ENCODE assay signal across 40 mouse cellular contexts in the genomic region with DNA sequence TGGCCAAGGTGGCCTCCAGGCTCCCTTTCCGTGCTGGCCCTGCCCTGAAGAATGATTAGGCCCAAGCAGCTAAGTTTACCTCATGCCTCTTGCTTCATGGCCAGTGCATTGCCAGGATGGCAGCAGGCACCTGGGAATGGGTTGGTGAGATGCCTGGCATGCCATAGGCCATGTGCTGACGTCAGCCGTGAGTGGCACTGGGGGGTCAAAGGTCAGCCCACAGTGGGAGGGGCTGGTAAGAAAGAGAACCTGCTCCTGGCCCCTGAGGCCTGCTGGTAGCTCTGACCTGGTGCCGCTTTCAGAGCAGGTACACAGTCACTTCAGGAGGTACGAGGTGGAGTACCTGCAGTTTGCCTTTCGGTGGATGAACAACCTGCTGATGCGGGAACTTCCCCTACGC. TPM values are rescaled to one million over a fixed set of nuclear protein-coding genes. Genes with fewer than 3 reads are reported as not detected.
DNase-seq lines count a peak whose midpoint lies in the region; ATAC-seq and TF ChIP-seq lines count a peak whose summit lies in the region.
"Had no signal": no experiment of that assay in that cellular context is flagged by ENCODE, and none has a peak within 500 bp of the region (broad histone marks: within the 10 kb centered on the region; RNA-seq: fewer than 3 reads in every experiment).

No protein-coding gene starts in this region.

- no peak overlapping the region for H3K9ac ChIP-seq in kidney, embryonic 16.5 days (replicated peaks; ENCODE audit: low read length)
- no peak overlapping the region for H3K9ac ChIP-seq in liver, adult 2 months (ENCODE audit: low read depth, low read length)
- H3K9ac ChIP-seq: embryonic facial prominence, embryonic 13.5 days; forebrain, embryonic 15.5 days; heart, embryonic 15.5 days; hindbrain, embryonic 12.5 days; intestine, embryonic 15.5 days; liver, embryonic 15.5 days; stomach, embryonic 15.5 days had no signal

- peaks cover 47% of the 10 kb centered on the region for H3K36me3 ChIP-seq in kidney, embryonic 16.5 days (ENCODE audit: insufficient read depth, low read length)
- peaks cover 1% of the 10 kb centered on the region; the same call in 1 of the 2 replicates for H3K36me3 ChIP-seq in liver, adult 2 months (ENCODE audit: control insufficient read depth, insufficient read depth, low read length)
- peaks cover 57% of the 10 kb centered on the region for H3K36me3 ChIP-seq in E14TG2a.4 (ENCODE audit: insufficient read depth, low read length)

- H3K4me1 ChIP-seq in kidney, embryonic 16.5 days (ENCODE audit: insufficient read depth, low read length), result 0 out of 2 replicates have a peak, but pooled peaks cover 3% of the 10 kb centered on the region
- H3K4me1 ChIP-seq in liver, adult 2 months (ENCODE audit: control insufficient read depth, insufficient read depth, low read length), result no peaks in the 10 kb centered on the region
- H3K4me1 ChIP-seq in E14TG2a.4 (replicated peaks; ENCODE audit: low read depth, low read length), result peaks cover 41% of the 10 kb centered on the region
- H3K4me1 ChIP-seq: embryonic facial prominence, embryonic 13.5 days; intestine, embryonic 15.5 days; liver, embryonic 15.5 days; stomach, embryonic 15.5 days had no signal

- ATAC-seq in kidney, embryonic 16.5 days (ENCODE audit: low FRiP score, low TSS enrichment), result no peak
- ATAC-seq: forebrain, embryonic 15.5 days; hindbrain, postnatal 0 days; intestine, embryonic 15.5 days had no signal

- no peak overlapping the region for H3K4me3 ChIP-seq in kidney, embryonic 16.5 days (ENCODE audit: low read length)
- H3K4me3 ChIP-seq in liver, adult 2 months (ENCODE audit: insufficient read depth, low read depth, low read length), result no peak overlapping the region
- H3K4me3 ChIP-seq in E14TG2a.4 (replicated peaks; ENCODE audit: low read length), result peak overlapping the region; percentile 63
- H3K4me3 ChIP-seq: embryonic facial prominence, embryonic 13.5 days; forebrain, embryonic 10.5 days; forebrain, embryonic 15.5 days; heart, embryonic 10.5 days; heart, embryonic 15.5 days; hindbrain, embryonic 12.5 days; intestine, embryonic 15.5 days; layer of hippocampus, adult 2 months; liver, embryonic 15.5 days; megakaryocyte, embryonic 14.5 days; stomach, embryonic 15.5 days had no signal

- no peak for TF ChIP-seq POLR2A in liver, adult 2 months (IDR thresholded peaks at IDR 0.05; ENCODE audit: extremely low read depth, insufficient read depth, low read length)

- no peak overlapping the region for H3K27ac ChIP-seq in kidney, embryonic 16.5 days (ENCODE audit: low read length)
- H3K27ac ChIP-seq in liver, adult 2 months (replicated peaks; ENCODE audit: insufficient read depth, low read depth, low read length), result no peak overlapping the region
- H3K27ac ChIP-seq: embryonic facial prominence, embryonic 13.5 days; forebrain, embryonic 10.5 days; forebrain, embryonic 15.5 days; heart, embryonic 10.5 days; heart, embryonic 15.5 days; hindbrain, embryonic 12.5 days; hindbrain, postnatal 0 days; intestine, embryonic 15.5 days; layer of hippocampus, adult 2 months; liver, embryonic 15.5 days; stomach, embryonic 15.5 days had no signal

- 0 out of 2 replicates have a peak, but pooled peaks cover 2% of the 10 kb centered on the region for H3K9me3 ChIP-seq in kidney, embryonic 16.5 days (ENCODE audit: low read length)
- peaks cover 3% of the 10 kb centered on the region; the same call in 1 of the 2 replicates for H3K9me3 ChIP-seq in E14TG2a.4 (ENCODE audit: low read length)
- H3K9me3 ChIP-seq: embryonic facial prominence, embryonic 13.5 days; forebrain, embryonic 15.5 days; G1E; heart, embryonic 10.5 days; heart, embryonic 15.5 days; hindbrain, embryonic 12.5 days; intestine, embryonic 15.5 days; liver, embryonic 15.5 days; stomach, embryonic 15.5 days had no signal

- no peaks in the 10 kb centered on the region for H3K27me3 ChIP-seq in kidney, embryonic 16.5 days (ENCODE audit: insufficient read depth, low read length)
- H3K27me3 ChIP-seq in liver, adult 2 months (ENCODE audit: control insufficient read depth, insufficient read depth, low read length), result no peaks in the 10 kb centered on the region
- H3K27me3 ChIP-seq in E14TG2a.4 (ENCODE audit: insufficient read depth, low read length), result no peaks in the 10 kb centered on the region
- H3K27me3 ChIP-seq: CH12.LX; embryonic facial prominence, embryonic 13.5 days; forebrain, embryonic 15.5 days; heart, embryonic 15.5 days; hindbrain, embryonic 12.5 days; intestine, embryonic 15.5 days; liver, embryonic 15.5 days; megakaryocyte, embryonic 14.5 days; stomach, embryonic 15.5 days had no signal

- 82% methylated on average over 8 of the region's 8 CpGs for WGBS in kidney, embryonic 16.5 days
- WGBS in liver, adult 2 months, result 71% methylated on average over 8 of the region's 8 CpGs

- H3K4me2 ChIP-seq in kidney, embryonic 16.5 days (replicated peaks; ENCODE audit: low read depth, low read length), result no peak overlapping the region
- H3K4me2 ChIP-seq: embryonic facial prominence, embryonic 13.5 days; forebrain, embryonic 15.5 days; heart, embryonic 15.5 days; hindbrain, embryonic 12.5 days; intestine, embryonic 15.5 days; liver, embryonic 15.5 days; stomach, embryonic 15.5 days had no signal

- H3K79me2 ChIP-seq in liver, adult 2 months (ENCODE audit: control insufficient read depth, insufficient read depth, low read length), result no peaks in the 10 kb centered on the region

- no peak for TF ChIP-seq CTCF in liver, adult 2 months (IDR thresholded peaks at IDR 0.05; ENCODE audit: low read depth, low read length)
- no peak for TF ChIP-seq CTCF in E14TG2a.4 (conservative IDR thresholded peaks at IDR 0.05; ENCODE audit: low read length)

- DNase-seq in adrenal gland, postnatal 10 days, result peak; percentile 37
- no peak for DNase-seq in adrenal gland, adult 18-20 months (ENCODE audit: low spot score in 2 of 2)
- peak; percentile 68 for DNase-seq in kidney, adult 11 months
- DNase-seq in liver, adult 2 months (ENCODE audit: extremely low read depth, low read depth, low spot score), result peak; percentile 43
- DNase-seq in liver, result no peak
- no peak for DNase-seq in layer of hippocampus, adult 9-11 months
- DNase-seq: adrenal gland, postnatal 14 days; gastrocnemius, postnatal 25 days; heart, adult 11 months; heart, postnatal 36 days; layer of hippocampus, postnatal 36 days; left cerebral cortex, postnatal 4 days; lung, postnatal 4 days; midbrain, embryonic 14.5 days; right cerebral cortex, postnatal 25 days; thymus, postnatal 14 days had no signal

RNA-seq across cellular contexts. Expression of gene Rnf8, which starts 15.1 kb away (rescaled TPM):
- 10 to 100 TPM; 43.1 to 50.7 TPM for total RNA-seq in adrenal gland, postnatal 10 days (2021)
- 10 to 100 TPM; 35.1 to 68.3 TPM for total RNA-seq in adrenal gland, adult 18-20 months (2021)
- 81.3 and 86.6 TPM in 2 replicates for polyA plus RNA-seq in kidney, embryonic 16.5 days (2015; fragmentation: Nextera tagmentation; extraction: Ambion mirVana)
- 8.8 and 9.3 TPM in 2 replicates for total RNA-seq in liver, adult 2 months (2014; rRNA removed)
- polyA plus RNA-seq in liver, adult 2 months (2012; rRNA removed), result 14.6 and 15.2 TPM in 2 replicates

RNA-seq across cellular contexts. Expression of gene Gm28043, which starts 15.1 kb away (rescaled TPM):
- 1 to 10 TPM; 2.3 to 4.6 TPM for total RNA-seq in adrenal gland, postnatal 10 days (2021)
- total RNA-seq in adrenal gland, adult 18-20 months (2021), result 1 to 10 TPM; 2.3 to 3.0 TPM
- polyA plus RNA-seq in kidney, embryonic 16.5 days (2015; fragmentation: Nextera tagmentation; extraction: Ambion mirVana), result 2.5 TPM in 2 replicates
- total RNA-seq in liver, adult 2 months (2014; rRNA removed), result 1.9 TPM in 2 replicates
- polyA plus RNA-seq in liver, adult 2 months (2012; rRNA removed), result 0.60 and 0.66 TPM in 2 replicates

RNA-seq across cellular contexts. Expression of gene Tmem217, which starts 47.4 kb away (rescaled TPM):
- total RNA-seq in adrenal gland, postnatal 10 days (2021), result not detected
- not detected for total RNA-seq in adrenal gland, adult 18-20 months (2021)
- polyA plus RNA-seq in kidney, embryonic 16.5 days (2015; fragmentation: Nextera tagmentation; extraction: Ambion mirVana), result 0.79 and 0.89 TPM in 2 replicates
- total RNA-seq in liver, adult 2 months (2014; rRNA removed), result not detected in 2 replicates
- not detected in 2 replicates for polyA plus RNA-seq in liver, adult 2 months (2012; rRNA removed)
- total RNA-seq: adrenal gland, postnatal 14 days; gastrocnemius, adult 18-20 months; gastrocnemius, postnatal 25 days; heart, postnatal 36 days; hindbrain, postnatal 0 days; layer of hippocampus, adult 2 months; layer of hippocampus, postnatal 36 days; left cerebral cortex, postnatal 4 days; monocyte, adult 5-6 weeks; neutrophil, adult 5-6 weeks had no signal
- polyA plus RNA-seq: C2C12, G1E had no signal

RNA-seq across cellular contexts. Expression of gene Tbc1d22b, which starts 50.0 kb away (rescaled TPM):
- 10 to 100 TPM; 19.7 to 20.3 TPM for total RNA-seq in adrenal gland, postnatal 10 days (2021)
- 10 to 100 TPM; 25.4 to 30.2 TPM for total RNA-seq in adrenal gland, adult 18-20 months (2021)
- 16.7 and 19.1 TPM in 2 replicates for polyA plus RNA-seq in kidney, embryonic 16.5 days (2015; fragmentation: Nextera tagmentation; extraction: Ambion mirVana)
- 1.2 and 1.3 TPM in 2 replicates for total RNA-seq in liver, adult 2 months (2014; rRNA removed)
- polyA plus RNA-seq in liver, adult 2 months (2012; rRNA removed), result 4.0 and 4.1 TPM in 2 replicates

RNA-seq across cellular contexts. Expression of gene Gm17657, which starts 50.1 kb away (rescaled TPM):
- not detected for total RNA-seq in adrenal gland, postnatal 10 days (2021)
- not detected for total RNA-seq in adrenal gland, adult 18-20 months (2021)
- not detected in 2 replicates for polyA plus RNA-seq in kidney, embryonic 16.5 days (2015; fragmentation: Nextera tagmentation; extraction: Ambion mirVana)
- not detected in 2 replicates for total RNA-seq in liver, adult 2 months (2014; rRNA removed)
- polyA plus RNA-seq in liver, adult 2 months (2012; rRNA removed), result not detected in 2 replicates
- total RNA-seq: adrenal gland, postnatal 14 days; common myeloid progenitor, adult 5-6 weeks; gastrocnemius, adult 18-20 months; gastrocnemius, postnatal 25 days; heart, postnatal 36 days; hindbrain, postnatal 0 days; layer of hippocampus, adult 2 months; layer of hippocampus, postnatal 36 days; left cerebral cortex, postnatal 4 days; monocyte, adult 5-6 weeks; neutrophil, adult 5-6 weeks had no signal
- polyA plus RNA-seq: C2C12; embryonic facial prominence, embryonic 13.5 days; forebrain, embryonic 10.5 days; forebrain, embryonic 15.5 days; frontal cortex, adult 2 months; G1E; heart, embryonic 10.5 days; heart, embryonic 15.5 days; hindbrain, embryonic 12.5 days; hindbrain, postnatal 0 days; intestine, embryonic 15.5 days; liver, embryonic 15.5 days; lung, embryonic 16.5 days; midbrain, embryonic 14.5 days; stomach, embryonic 15.5 days; urinary bladder, adult 2 months had no signal

Comparison
In these comparisons a context has a peak if more than half of its experiments do, and no peak if none do; other contexts are left out.
1. DNase-seq: peak in adrenal gland, postnatal 10 days (single experiment), kidney, adult 11 months (single experiment) and liver, adult 2 months (single experiment); none in adrenal gland, adult 18-20 months (0 of 2), liver (single experiment) and layer of hippocampus, adult 9-11 months (single experiment).